Mouse (Mus musculus) lung, postnatal 10 days (tissue): Measurements from ENCODE around the gene Fzd9.
"Not testable (repeated sequence)": the region's sequence is repeated elsewhere in the genome, so short reads cannot be mapped to it uniquely, and the experiment has no call there.

Experiments
- DNase-seq: peaks from one replicate; pipeline ENCODE4 v3.0.0; 2021

The Fzd9 gene

GRCm38 (mm10) chr5:135247337-135247736 is 3.7 kb downstream of the Fzd9 start:
- DNase-seq: no peak

- no peak for DNase-seq
Observed at GRCm38 (mm10) chr5:135246531-135246930, 4.5 kb downstream of the Fzd9 start.

DNA sequence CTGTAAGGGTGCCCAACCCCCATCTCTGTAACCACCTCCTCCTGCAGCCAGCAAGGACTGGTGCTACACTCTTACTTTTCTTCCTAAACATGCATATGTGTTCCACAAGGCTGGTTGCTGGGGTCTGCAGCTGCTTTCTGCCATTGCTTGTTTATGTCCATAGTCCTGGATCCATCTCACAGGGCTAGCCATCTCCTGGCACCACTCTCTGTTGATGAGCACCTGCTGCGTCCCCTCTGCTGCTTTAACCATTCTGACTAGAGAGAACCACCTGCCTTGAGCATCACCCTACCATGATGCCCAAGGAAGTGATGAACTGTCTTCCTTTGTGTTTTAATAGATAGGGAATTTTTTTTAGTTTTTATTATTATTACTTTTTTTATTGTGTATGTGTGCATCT is 7.9 kb downstream of the Fzd9 start:
- no peak for DNase-seq

DNA sequence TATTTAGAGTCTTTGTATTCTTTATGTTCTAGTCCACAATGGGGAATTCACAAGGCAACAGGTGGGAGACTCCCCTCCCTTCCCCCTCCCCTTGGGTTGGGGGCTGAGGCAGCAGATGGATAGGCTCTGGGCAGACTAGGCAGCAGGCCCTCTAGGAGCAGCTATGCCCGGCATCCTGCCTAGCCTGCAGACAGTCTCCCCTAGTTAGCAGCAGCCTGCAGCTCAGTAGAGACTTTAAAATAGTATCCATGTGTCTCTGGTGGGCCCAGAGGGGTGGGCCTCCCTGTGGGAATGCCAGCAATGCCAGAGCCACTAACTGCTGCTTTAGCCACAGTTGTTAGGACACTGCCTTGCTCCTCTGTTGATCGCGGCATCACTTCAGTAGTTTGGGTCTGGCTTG is 8.4 kb downstream of the Fzd9 start:
- DNase-seq: no peak

- no peak for DNase-seq
Observed at GRCm38 (mm10) chr5:135242136-135242535, 8.9 kb downstream of the Fzd9 start.

- no peak for DNase-seq
Observed at GRCm38 (mm10) chr5:135241474-135241873, 9.6 kb downstream of the Fzd9 start.

- DNase-seq: no peak
Observed at GRCm38 (mm10) chr5:135238832-135239231, 12.2 kb downstream of the Fzd9 start.

DNA sequence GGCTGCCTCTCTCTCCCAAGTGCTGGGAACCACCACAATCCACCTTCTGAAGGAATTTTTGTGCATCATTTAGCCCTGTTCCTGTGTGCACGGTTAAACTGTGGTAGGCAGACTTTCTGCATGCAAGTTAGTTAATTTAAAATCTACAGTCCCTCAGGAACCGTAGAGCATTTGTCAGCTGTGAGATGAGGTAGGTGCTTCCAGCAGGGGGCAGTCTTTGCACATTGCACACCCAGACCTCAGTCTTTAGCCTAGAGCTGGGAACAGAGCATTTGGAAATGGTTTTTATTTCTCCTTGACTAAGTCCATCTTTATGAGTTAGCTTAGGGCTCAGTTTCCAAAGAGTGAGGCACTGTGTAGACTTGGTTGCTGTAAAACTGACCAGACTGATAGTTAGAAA is 14.5 kb downstream of the Fzd9 start:
- peak; percentile 69 for DNase-seq

DNA sequence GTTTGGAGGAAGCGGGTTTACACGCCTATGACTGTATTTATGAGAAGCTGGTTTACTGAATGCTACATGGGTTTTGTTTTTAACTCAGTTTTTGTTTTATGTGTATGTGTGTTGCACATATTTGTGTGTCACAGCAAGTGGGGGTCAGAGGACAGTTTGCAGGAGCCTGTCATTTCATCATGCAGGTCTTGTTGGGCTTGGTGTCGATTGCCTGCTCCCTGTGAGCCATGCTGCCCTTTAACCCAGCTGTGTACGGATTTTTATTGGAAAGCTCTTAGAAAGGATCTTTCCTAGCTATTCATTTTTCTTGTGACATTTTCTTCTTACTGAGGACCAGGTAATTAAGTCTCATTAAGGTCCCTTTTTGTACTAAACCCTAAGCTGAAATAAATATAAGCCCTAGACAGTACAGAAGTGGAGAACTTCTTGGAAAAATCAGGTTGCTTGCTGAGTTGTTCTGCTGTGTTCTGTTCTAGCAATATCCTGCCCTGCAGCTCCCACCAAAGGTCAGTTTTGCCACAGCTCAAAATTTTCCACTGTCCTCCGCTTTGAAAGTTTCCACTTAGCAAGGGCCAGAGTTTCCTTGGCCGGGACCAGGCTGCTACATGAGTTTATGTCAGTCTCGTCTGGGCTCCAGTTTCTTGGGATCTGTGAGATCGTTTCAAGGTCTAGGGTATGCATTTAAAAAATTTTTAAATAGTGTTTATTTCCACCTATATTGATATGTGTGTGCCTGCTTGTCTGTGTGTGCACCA is 17.7 kb downstream of the Fzd9 start:
- no peak for DNase-seq

DNA sequence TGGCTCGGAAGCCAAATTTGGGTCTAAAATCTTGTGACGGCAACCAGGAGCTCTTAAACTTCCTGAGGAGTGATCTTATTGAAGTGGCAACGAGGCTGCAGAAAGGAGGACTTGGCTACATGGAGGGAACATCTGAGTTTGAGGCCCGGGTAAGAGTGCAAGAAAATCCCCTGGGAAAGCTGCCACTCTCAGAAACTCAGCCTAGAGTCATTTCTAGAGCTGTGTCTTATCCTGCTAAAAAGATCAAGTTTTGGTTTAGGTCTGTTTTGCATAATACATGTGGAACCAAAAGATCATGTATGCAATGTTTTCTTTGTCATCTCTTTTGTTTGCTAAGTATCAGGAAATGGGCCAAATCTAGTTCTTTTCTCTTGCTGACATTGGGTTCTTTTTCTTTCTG is 20.8 kb downstream of the Fzd9 start:
- no peak for DNase-seq

GRCm38 (mm10) chr5:135225879-135226278 is 25.2 kb downstream of the Fzd9 start:
- DNase-seq: not testable (repeated sequence)

DNA sequence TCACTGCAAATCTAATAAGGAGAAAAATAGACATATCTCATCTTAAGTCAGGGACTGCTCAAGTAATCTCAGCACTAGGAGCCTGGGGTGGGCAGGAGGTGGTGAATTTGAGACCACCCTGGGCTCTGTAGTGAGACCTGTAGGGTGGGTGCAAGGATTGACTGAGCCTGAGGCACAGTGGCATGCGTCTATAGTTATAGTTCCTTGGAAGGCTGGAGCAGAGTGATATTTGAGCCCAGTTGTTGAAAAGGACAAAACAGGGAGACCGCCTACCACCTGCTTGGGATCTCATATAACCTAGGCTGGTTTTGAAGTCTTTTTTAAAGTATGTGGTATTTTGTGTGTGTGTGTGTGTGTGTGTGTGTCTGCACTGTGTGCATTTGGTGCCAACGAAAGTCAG is 26.9 kb downstream of the Fzd9 start:
- DNase-seq: no peak

DNA sequence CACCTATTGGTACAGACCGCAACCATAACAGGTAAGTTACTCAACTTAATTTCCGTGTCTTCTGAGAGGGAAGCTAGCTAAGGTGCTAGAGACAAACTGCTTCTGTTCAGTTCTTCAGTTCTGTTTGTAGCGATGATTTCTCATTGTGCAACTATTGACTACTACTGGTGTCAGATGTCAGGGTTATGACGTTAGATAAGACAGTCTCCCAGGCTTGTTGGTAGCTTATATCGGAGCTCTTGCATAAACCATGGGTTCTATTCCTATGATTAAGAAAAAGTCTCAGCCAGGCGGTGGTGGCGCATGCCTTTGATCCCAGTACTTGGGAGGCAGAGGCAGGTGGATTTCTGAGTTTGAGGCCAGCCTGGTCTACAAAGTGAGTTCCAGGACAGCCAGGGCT is 29.0 kb downstream of the Fzd9 start:
- no peak for DNase-seq

GRCm38 (mm10) chr5:135220941-135221340 is 30.1 kb downstream of the Fzd9 start:
- DNase-seq: no peak

DNA sequence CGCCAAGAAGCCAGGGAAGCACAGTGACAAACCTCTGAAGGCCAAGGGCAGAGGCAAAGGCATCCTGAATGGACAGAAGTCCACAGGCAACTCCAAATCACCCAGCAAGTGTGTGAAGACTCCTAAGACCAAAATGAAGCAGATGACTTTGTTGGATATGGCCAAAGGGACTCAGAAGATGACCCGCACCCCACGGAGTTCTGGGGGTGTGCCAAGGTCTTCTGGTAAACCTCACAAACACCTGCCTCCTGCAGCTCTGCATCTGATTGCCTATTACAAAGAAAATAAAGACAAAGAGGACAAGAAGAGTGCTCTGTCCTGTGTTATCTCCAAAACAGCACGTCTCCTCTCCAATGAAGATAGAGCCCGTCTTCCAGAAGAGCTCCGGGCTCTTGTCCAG is 34.2 kb downstream of the Fzd9 start:
- DNase-seq: no peak

GRCm38 (mm10) chr5:135208197-135208596 is 42.8 kb downstream of the Fzd9 start:
- DNase-seq: no peak

GRCm38 (mm10) chr5:135202763-135203162 is 48.3 kb downstream of the Fzd9 start:
- no peak for DNase-seq
